Comparison of ENCODE assay signal across 9 mouse cellular contexts in genomic region chr19:32322429-32323035, GRCm38 (mm10).
A peak's percentile ranks its signal among the peaks of the same experiment; 100 is the strongest.
DNase-seq lines count a peak whose midpoint lies in the region; ATAC-seq lines count a peak whose summit lies in the region.
"Had no signal": no experiment of that assay in that cellular context is flagged by ENCODE, and none has a peak within 500 bp of the region (broad histone marks: within the 10 kb centered on the region; RNA-seq: fewer than 3 reads in every experiment).

No protein-coding gene starts in this region.

- 58% methylated on average over 3 of the region's 3 CpGs for WGBS in liver, embryonic 13.5 days (ENCODE audit: insufficient replicate concordance)
- 39% methylated on average over 3 of the region's 3 CpGs for WGBS in stomach, embryonic 14.5 days

- no peaks in the 10 kb centered on the region for H3K9me3 ChIP-seq in liver, embryonic 13.5 days (replicated peaks)
- H3K9me3 ChIP-seq in stomach, embryonic 14.5 days (ENCODE audit: control insufficient read depth, low read depth, low read length), result no peaks in the 10 kb centered on the region

- ATAC-seq in liver, embryonic 13.5 days (ENCODE audit: low read depth), result 0 out of 2 replicates have a peak, but pooled peaks have one; percentile 27
- peak; percentile 59; the same call in 1 of the 2 replicates for ATAC-seq in stomach, embryonic 14.5 days (ENCODE audit: insufficient number of reproducible peaks, insufficient read depth, low FRiP score, low read depth)

- H3K27me3 ChIP-seq in liver, embryonic 13.5 days, result no peaks in the 10 kb centered on the region
- no peaks in the 10 kb centered on the region for H3K27me3 ChIP-seq in stomach, embryonic 14.5 days (ENCODE audit: control insufficient read depth, insufficient read depth, low read length)
- H3K27me3 ChIP-seq: CH12.LX had no signal

- no peaks in the 10 kb centered on the region for H3K36me3 ChIP-seq in liver, embryonic 13.5 days
- no peaks in the 10 kb centered on the region for H3K36me3 ChIP-seq in stomach, embryonic 14.5 days (ENCODE audit: control insufficient read depth, insufficient read depth, low read length)

- H3K4me3 ChIP-seq in liver, embryonic 13.5 days (replicated peaks), result no peak overlapping the region
- 0 out of 2 replicates have a peak overlapping the region, but pooled peaks have one; percentile 5 for H3K4me3 ChIP-seq in stomach, embryonic 14.5 days (ENCODE audit: low read depth, low read length)

- peaks cover 29% of the 10 kb centered on the region for H3K4me1 ChIP-seq in liver, embryonic 13.5 days (replicated peaks)
- H3K4me1 ChIP-seq in stomach, embryonic 14.5 days (ENCODE audit: control insufficient read depth, insufficient read depth, low read length), result peaks cover 5% of the 10 kb centered on the region; the same call in 1 of the 2 replicates

- peak overlapping the region; percentile 9; the same call in 1 of the 2 replicates for H3K4me2 ChIP-seq in liver, embryonic 13.5 days
- H3K4me2 ChIP-seq in stomach, embryonic 14.5 days (replicated peaks; ENCODE audit: low read depth, low read length), result peak overlapping the region; percentile 22

- DNase-seq in layer of hippocampus, adult 18-20 months (ENCODE audit: low spot score in 2 of 2), result peak; percentile 35 to 69
- no peak for DNase-seq in layer of hippocampus, adult 9-10 months (ENCODE audit: low spot score)
- peak; percentile 74 for DNase-seq in cerebellum, adult 9-11 months
- peak; percentile 79 to 87 for DNase-seq in heart, adult 18-20 months
- peak; percentile 80 to 90 for DNase-seq in kidney, adult 8-10 months
- no peak for DNase-seq in liver, embryonic 13.5 days
- DNase-seq in thymus, postnatal 10 days (ENCODE audit: low spot score in 2 of 2), result no peak

- no peak overlapping the region for H3K27ac ChIP-seq in liver, embryonic 13.5 days
- peak overlapping the region; percentile 68; the same call in 1 of the 2 replicates for H3K27ac ChIP-seq in stomach, embryonic 14.5 days (ENCODE audit: low read length)

- H3K9ac ChIP-seq in liver, embryonic 13.5 days, result 0 out of 2 replicates have a peak overlapping the region, but pooled peaks have one; percentile 2
- H3K9ac ChIP-seq in stomach, embryonic 14.5 days (replicated peaks; ENCODE audit: low read depth, low read length), result no peak overlapping the region

Comparison
In these comparisons a context has a peak if more than half of its experiments do, and no peak if none do; other contexts are left out.
1. DNase-seq: peak in layer of hippocampus, adult 18-20 months (2 of 2), cerebellum, adult 9-11 months (single experiment), heart, adult 18-20 months (2 of 2) and kidney, adult 8-10 months (2 of 2); none in layer of hippocampus, adult 9-10 months (single experiment), liver, embryonic 13.5 days (single experiment) and thymus, postnatal 10 days (0 of 2).